Mouse (Mus musculus) kidney, embryonic 14.5 days (tissue): ENCODE measurements around the gene Sarnp. TPM values are rescaled to one million over a fixed set of nuclear protein-coding genes. Genes with fewer than 3 reads are reported as not detected.

Experiments
- ATAC-seq: fragments of 200-750 bp; cut with Nextera tagmentation; 2 replicates; pipeline ENCODE4 v1.8.0; 2017; ENCODE audit warnings: moderate number of reproducible peaks, mild to moderate bottlenecking, moderate TSS enrichment, moderate library complexity; ENCODE audit not compliant: low FRiP score, low TSS enrichment
- H3K27ac ChIP-seq: fragments of 300-500 bp; sonication (generic); 2 replicates; pipeline ENCODE4 v1.5.1; 2014; ENCODE audit warnings: low read depth, mild to moderate bottlenecking, low read length, moderate library complexity, mixed read lengths
- H3K27me3 ChIP-seq: fragments of 300-500 bp; sonication (generic); 2 replicates; pipeline ENCODE4 v1.6.1; 2014; ENCODE audit warnings: mild to moderate bottlenecking, low read length; ENCODE audit not compliant: control insufficient read depth, insufficient read depth
- H3K36me3 ChIP-seq: fragments of 300-500 bp; sonication (generic); 2 replicates; pipeline ENCODE4 v1.6.1; 2014; ENCODE audit warnings: low read length, mixed read lengths; ENCODE audit not compliant: control insufficient read depth, insufficient read depth
- H3K4me1 ChIP-seq: fragments of 300-500 bp; sonication (generic); 2 replicates; pipeline ENCODE4 v1.6.1; 2014; ENCODE audit warnings: low read length, mixed read lengths; ENCODE audit not compliant: control insufficient read depth, insufficient read depth
- H3K4me2 ChIP-seq: fragments of 300-500 bp; sonication (generic); replicated peaks from 2 replicates; pipeline ENCODE4 v1.6.1; 2014; ENCODE audit warnings: low read depth, mild to moderate bottlenecking, low read length
- H3K4me3 ChIP-seq: fragments of 300-500 bp; sonication (generic); 2 replicates; pipeline ENCODE4 v1.5.1; 2014; ENCODE audit warnings: mild to moderate bottlenecking, low read length
- H3K9ac ChIP-seq: fragments of 300-500 bp; sonication (generic); 2 replicates; pipeline ENCODE4 v1.6.1; 2014; ENCODE audit warnings: low read depth, mild to moderate bottlenecking, low read length, moderate library complexity
- H3K9me3 ChIP-seq: fragments of 300-500 bp; sonication (generic); 2 replicates; pipeline ENCODE4 v1.6.1; 2016; ENCODE audit warnings: low read length; ENCODE audit not compliant: control insufficient read depth
- WGBS: fragments of 180-500 bp; shearing (Covaris S2); extraction: QIAGEN DNeasy Blood & Tissue Kit; methylation state at CpG from one replicate; pipeline ENCODE4 v1.1.7; 2014; 5-methylcytosine and 5-hydroxymethylcytosine counted together
- polyA plus RNA-seq: library from polyadenylated mRNA; unstranded; fragments of >200 nt; fragmentation: Nextera tagmentation; extraction: Ambion mirVana; gene quantifications from 2 replicates; pipeline ENCODE4 v1.2.1, GENCODE M21; 2014

Sarnp gene
- polyA plus RNA-seq, 1 experiment from 2014 or later, result 219 TPM

- H3K9ac ChIP-seq, result no peak overlapping the region
- H3K9me3 ChIP-seq, result no peaks in the 10 kb centered on the region
- H3K27ac ChIP-seq, result peak overlapping the region; percentile 14; the same call in 1 of the 2 replicates
- H3K4me2 ChIP-seq, result no peak overlapping the region
- ATAC-seq, result no peak
- no peaks in the 10 kb centered on the region for H3K27me3 ChIP-seq
- peaks cover 22% of the 10 kb centered on the region for H3K4me1 ChIP-seq
- peaks cover 31% of the 10 kb centered on the region; the same call in 1 of the 2 replicates for H3K36me3 ChIP-seq
- H3K4me3 ChIP-seq, result no peak overlapping the region
- 35% methylated on average over 6 of the region's 6 CpGs for WGBS
Observed at GRCm38 (mm10) chr10:128919203-128919631, 102.1 kb downstream of the Sarnp start.

GRCm38 (mm10) chr10:128919966-128920365 lies 102.8 kb downstream of the Sarnp start:
- peak overlapping the region; percentile 14; the same call in 1 of the 2 replicates for H3K27ac ChIP-seq
- H3K36me3 ChIP-seq, result peaks cover 26% of the 10 kb centered on the region; the same call in 1 of the 2 replicates
- no peaks in the 10 kb centered on the region for H3K9me3 ChIP-seq
- H3K9ac ChIP-seq, result no peak overlapping the region
- peaks cover 22% of the 10 kb centered on the region for H3K4me1 ChIP-seq
- H3K4me3 ChIP-seq, result no peak overlapping the region
- WGBS, result 82% methylated on average over 7 of the region's 7 CpGs
- no peak overlapping the region for H3K4me2 ChIP-seq
- no peak for ATAC-seq
- no peaks in the 10 kb centered on the region for H3K27me3 ChIP-seq

GRCm38 (mm10) chr10:128920736-128921161 lies 103.6 kb downstream of the Sarnp start:
- Histone ChIP-seq H3K4me1 (peaks cover 22% of the 10 kb centered on the region), H3K4me3 (no peak overlapping the region), H3K9me3 (no peaks in the 10 kb centered on the region), H3K27me3 (no peaks in the 10 kb centered on the region), H3K9ac (no peak overlapping the region), H3K4me2 (no peak overlapping the region), H3K36me3 (peaks cover 26% of the 10 kb centered on the region; the same call in 1 of the 2 replicates), H3K27ac (peak overlapping the region; percentile 14; the same call in 1 of the 2 replicates)
- ATAC-seq, result no peak
- 70% methylated on average over 3 of the region's 3 CpGs for WGBS

GRCm38 (mm10) chr10:128921251-128921650 lies 104.1 kb downstream of the Sarnp start:
- Histone ChIP-seq H3K36me3 (peaks cover 25% of the 10 kb centered on the region; the same call in 1 of the 2 replicates), H3K4me1 (peaks cover 22% of the 10 kb centered on the region), H3K4me2 (no peak overlapping the region), H3K27ac (peak overlapping the region; percentile 14; the same call in 1 of the 2 replicates), H3K9ac (no peak overlapping the region), H3K9me3 (no peaks in the 10 kb centered on the region), H3K4me3 (no peak overlapping the region), H3K27me3 (no peaks in the 10 kb centered on the region)
- ATAC-seq, result no peak
- 56% methylated on average over 1 of the region's 1 CpGs for WGBS

- WGBS, result 70% methylated on average over 16 of the region's 16 CpGs
- Histone ChIP-seq H3K4me3 (peak overlapping the region; percentile 57), H3K9me3 (no peaks in the 10 kb centered on the region), H3K36me3 (peaks cover 18% of the 10 kb centered on the region; the same call in 1 of the 2 replicates), H3K4me2 (peak overlapping the region; percentile 57), H3K27me3 (no peaks in the 10 kb centered on the region), H3K4me1 (peaks cover 22% of the 10 kb centered on the region), H3K27ac (no peak overlapping the region), H3K9ac (peak overlapping the region; percentile 73; the same call in 1 of the 2 replicates)
- ATAC-seq, result no peak
Observed at GRCm38 (mm10) chr10:128921883-128922821, 105.0 kb downstream of the Sarnp start.

GRCm38 (mm10) chr10:128922822-128923012 lies 105.6 kb downstream of the Sarnp start, which contains the start of gene Rdh5:
TSS of gene Rdh5 (minus strand) at chr10:128922888.
- 7% methylated on average over 1 of the region's 1 CpGs for WGBS
- H3K36me3 ChIP-seq, result peaks cover 12% of the 10 kb centered on the region; the same call in 1 of the 2 replicates
- peak within 1 kb of the TSS; percentile 89 for H3K27ac ChIP-seq
- no peaks in the 10 kb centered on the region for H3K9me3 ChIP-seq
- H3K4me3 ChIP-seq, result peak within 1 kb of the TSS; percentile 57
- ATAC-seq, result no peak
- peak within 1 kb of the TSS; percentile 73 for H3K9ac ChIP-seq
- peaks cover 22% of the 10 kb centered on the region for H3K4me1 ChIP-seq
- peak within 1 kb of the TSS; percentile 57 for H3K4me2 ChIP-seq
- no peaks in the 10 kb centered on the region for H3K27me3 ChIP-seq

- H3K36me3 ChIP-seq, result 0 out of 2 replicates have a peak, but pooled peaks cover 9% of the 10 kb centered on the region
- ATAC-seq, result peak; percentile 96
- H3K9me3 ChIP-seq, result no peaks in the 10 kb centered on the region
- under 1% methylated on average over 42 of the region's 42 CpGs for WGBS
- H3K9ac ChIP-seq, result peak overlapping the region; percentile 73
- H3K4me1 ChIP-seq, result peaks cover 22% of the 10 kb centered on the region
- H3K4me3 ChIP-seq, result peak overlapping the region; percentile 57
- peak overlapping the region; percentile 89 for H3K27ac ChIP-seq
- 0 out of 2 replicates have a peak, but pooled peaks cover 2% of the 10 kb centered on the region for H3K27me3 ChIP-seq
- peak overlapping the region; percentile 57 for H3K4me2 ChIP-seq
Observed at GRCm38 (mm10) chr10:128923013-128923691, 106.0 kb downstream of the Sarnp start.

- 69% methylated on average over 9 of the region's 9 CpGs for WGBS
- Histone ChIP-seq H3K4me3 (peak within 1 kb of the TSS; percentile 57), H3K4me2 (peak within 1 kb of the TSS; percentile 57), H3K4me1 (peaks cover 22% of the 10 kb centered on the region), H3K27me3 (0 out of 2 replicates have a peak, but pooled peaks cover 6% of the 10 kb centered on the region), H3K36me3 (0 out of 2 replicates have a peak, but pooled peaks cover 4% of the 10 kb centered on the region), H3K27ac (peak within 1 kb of the TSS; percentile 89), H3K9me3 (no peaks in the 10 kb centered on the region), H3K9ac (peak within 1 kb of the TSS; percentile 73)
- ATAC-seq, result no peak
Observed at GRCm38 (mm10) chr10:128923935-128924334, 106.8 kb downstream of the Sarnp start, which contains the start of gene Bloc1s1. TSS of gene Bloc1s1 (minus strand) at chr10:128924035.
